Mouse (Mus musculus) CD4-positive helper T cell, adult 2 months (primary cell): ENCODE results near the gene Cisd2.

ENCODE experiments used
- DNase-seq: peaks from one replicate; pipeline ENCODE4 v3.0.0-alpha.2; 2012; ENCODE audit warnings: low read depth, missing footprints, low spot score

The Cisd2 gene

DNA sequence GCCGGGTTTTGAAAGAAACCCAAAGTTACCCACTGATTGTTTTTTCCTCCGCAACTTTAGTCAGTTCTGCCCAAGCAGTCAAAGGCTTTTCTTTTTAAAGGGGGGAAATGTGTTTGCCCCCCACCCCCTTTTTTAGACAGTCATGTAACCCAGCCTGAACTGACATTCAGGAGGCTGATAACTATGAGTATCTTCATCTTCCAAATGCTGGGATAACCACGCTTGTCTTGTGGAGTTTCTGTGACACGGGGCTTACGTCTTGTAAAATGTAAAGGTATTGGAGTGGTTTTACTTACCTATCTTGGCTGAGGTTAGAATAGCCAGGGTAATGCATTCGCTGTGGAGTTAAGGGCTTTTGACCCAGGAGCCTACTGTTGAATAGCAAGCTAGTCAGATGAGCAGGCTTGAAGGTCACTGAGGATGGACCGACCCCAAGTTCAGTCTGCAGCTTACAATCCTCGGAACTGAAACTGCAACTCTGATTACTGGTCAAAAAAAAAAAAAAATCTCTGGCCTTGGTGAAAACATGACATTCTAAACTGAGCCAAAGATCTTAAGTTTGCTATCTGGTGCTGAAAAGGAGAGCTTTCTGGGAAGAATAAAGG, at the start of gene Cisd2:
Gene Cisd2 (minus strand): TSS at position 318 of the 605 bp plus-strand sequence.
- DNase-seq: no peak

DNA sequence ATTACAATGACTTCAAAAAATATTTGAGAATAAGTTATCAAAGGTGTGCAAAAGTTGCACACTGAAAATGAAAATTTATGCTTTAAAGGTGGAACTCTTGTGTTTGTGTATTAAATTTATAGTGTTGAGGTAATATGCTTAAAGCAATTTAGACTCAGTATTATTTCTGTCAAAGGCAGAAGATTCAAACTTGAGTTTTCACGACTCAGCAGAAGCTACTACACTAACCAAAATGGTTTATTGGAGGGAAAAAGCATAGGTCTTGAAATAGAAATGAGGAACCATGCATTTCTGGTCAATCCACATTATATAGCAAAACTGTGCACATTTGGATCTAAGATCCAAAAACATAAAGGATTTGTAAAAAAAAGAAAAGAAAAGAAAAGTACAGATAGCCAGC, 47.1 kb upstream of the Cisd2 start:
- no peak for DNase-seq

- no peak for DNase-seq
These were observed 46.2 kb upstream of the Cisd2 start for GRCm38 (mm10) chr3:135469974-135470373.

- no peak for DNase-seq
These were observed 45.4 kb upstream of the Cisd2 start for GRCm38 (mm10) chr3:135469146-135469545.

- DNase-seq: no peak
These were observed 44.7 kb upstream of the Cisd2 start for GRCm38 (mm10) chr3:135468402-135468801.

DNA sequence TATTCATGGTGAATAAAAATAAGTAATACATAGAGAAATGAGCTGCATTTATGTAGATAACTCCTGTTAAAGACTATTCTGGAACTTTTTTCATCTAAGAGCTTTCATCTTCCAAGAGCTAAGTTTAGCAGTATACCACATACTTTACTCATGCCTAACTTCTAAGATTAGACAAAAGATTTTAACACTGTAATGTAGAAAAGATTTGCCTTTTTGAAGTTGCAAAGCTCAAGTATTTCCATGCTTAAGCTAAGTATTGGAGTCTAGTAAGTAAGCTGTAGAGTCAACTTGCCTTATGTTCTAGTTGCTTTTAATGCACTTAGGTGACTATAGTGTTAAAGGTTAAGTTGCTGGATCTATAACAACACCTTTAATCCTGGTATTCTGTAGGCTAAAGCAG, 35.3 kb upstream of the Cisd2 start:
- DNase-seq: no peak

DNA sequence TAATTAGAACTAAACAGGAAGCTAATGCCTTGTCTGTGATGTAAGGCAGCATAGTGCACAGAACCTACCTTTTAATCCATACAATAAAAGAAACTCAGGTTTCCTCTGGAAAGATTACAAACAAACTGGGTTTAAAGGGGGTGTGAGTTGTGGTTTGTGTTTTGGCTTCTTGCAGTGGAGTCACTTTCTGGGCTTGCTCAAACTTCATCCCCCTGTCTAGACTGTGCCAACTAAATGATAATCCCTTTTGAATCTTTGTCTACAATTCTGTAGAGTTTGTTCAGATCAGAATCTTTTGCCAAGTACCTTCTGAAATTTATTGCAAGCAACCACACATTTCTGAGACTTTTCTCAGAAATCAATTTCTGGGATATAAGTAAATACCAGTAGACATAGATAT, 21.2 kb upstream of the Cisd2 start:
- peak; percentile 28 for DNase-seq

DNA sequence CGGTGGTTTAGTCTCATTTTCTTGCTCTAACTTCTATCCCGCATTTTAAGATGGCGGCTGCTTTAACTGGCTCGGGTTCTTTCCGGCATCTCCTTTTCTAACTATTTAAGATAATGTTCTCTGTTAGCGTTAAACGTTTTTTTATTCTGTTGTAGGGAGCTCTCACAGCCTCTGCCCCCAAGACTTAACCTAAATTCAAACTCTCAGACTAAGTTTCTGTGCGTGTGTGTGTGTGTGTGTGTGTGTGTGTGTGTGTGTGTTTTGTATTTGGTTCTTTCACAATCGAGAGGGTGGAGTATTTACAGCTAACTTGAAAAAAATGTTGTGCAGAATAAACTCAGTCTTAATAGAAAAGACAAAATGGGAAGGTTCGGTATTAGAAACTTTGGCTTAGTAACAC, 16.9 kb upstream of the Cisd2 start:
- DNase-seq: no peak

- peak; percentile 86 for DNase-seq
These were observed 16.5 kb upstream of the Cisd2 start for GRCm38 (mm10) chr3:135440221-135440620.

DNA sequence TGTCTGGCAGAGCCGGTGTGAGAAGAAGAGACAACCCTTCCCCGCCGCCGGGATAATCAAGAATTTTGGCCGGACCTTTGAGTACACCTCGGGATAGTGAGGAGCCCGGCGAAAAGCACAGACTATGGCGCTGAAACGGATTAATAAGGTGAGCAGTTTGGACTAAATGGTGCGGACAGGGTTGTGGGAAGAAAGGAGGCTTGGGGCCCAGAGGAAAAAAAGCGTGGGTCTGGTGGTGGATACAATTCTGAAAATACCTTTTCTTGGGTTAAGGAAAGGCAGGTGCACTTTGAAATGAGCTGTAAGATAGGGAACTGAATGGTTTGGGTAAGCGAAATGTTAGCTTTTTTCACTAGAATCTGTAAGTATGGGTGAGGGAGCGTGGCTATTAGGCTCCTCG, 15.9 kb upstream of the Cisd2 start:
- no peak for DNase-seq

- DNase-seq: peak; percentile 95
These were observed 15.3 kb upstream of the Cisd2 start for GRCm38 (mm10) chr3:135438913-135439531.

DNA sequence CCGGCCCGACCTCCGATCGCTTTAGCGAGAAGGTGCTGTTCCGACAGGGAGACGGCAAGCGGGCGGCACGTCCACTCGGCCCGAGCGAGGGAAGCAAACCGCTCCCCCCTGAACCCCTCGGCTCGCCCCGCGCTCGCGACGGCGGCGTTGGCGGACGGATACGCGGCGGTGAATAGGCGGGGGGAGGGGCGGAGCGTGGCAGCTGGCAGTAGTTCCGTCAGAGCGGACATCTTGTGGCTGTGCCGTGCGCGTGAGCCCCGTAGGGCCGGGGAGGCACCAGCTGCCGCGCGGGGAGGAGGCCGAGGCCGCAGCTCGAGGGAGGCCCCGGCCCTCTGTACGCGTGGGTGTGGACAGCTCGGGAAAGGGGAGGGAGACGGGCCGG, 14.8 kb upstream of the Cisd2 start:
- DNase-seq: peak; percentile 97

DNA sequence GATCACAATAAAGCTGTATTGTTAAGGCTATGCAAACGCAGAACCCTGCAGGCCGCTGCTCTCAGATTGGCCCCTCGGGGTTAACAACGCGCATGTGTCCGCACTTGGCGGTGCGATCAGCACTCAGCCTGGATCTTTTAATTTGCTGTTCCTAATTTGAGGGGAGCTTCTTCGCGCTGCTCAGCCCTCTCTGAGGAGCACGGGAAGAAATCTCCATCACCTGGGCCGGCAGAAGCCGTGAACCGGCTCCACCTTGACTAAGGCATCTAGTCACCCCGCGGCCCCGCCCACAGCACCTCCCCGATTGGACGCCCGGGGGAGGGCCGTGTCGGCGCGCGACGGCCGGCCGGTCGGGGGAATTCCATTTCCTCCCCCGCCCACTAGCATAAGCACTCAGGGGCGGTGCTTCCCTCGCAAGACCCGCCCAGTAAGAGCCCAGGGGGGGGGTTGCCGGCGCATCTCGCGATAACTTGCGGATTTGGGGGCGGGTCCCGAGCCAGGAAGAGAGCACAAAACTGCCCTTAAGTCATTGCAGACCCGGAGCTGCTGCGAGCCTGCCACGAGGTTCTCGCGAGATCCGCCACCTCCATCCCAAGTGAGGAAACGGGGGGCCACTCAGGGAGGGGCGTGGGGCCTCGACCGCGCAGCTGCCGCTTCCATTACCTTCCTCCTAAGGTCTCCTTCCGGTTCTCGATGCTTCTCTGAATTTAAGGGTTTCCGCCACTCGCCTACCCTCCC, 14.2 kb upstream of the Cisd2 start, which contains the start of gene Ube2d3:
Gene Ube2d3 (plus strand): TSS at position 392 of the 738 bp plus-strand sequence.
- DNase-seq: peak; percentile 100

DNA sequence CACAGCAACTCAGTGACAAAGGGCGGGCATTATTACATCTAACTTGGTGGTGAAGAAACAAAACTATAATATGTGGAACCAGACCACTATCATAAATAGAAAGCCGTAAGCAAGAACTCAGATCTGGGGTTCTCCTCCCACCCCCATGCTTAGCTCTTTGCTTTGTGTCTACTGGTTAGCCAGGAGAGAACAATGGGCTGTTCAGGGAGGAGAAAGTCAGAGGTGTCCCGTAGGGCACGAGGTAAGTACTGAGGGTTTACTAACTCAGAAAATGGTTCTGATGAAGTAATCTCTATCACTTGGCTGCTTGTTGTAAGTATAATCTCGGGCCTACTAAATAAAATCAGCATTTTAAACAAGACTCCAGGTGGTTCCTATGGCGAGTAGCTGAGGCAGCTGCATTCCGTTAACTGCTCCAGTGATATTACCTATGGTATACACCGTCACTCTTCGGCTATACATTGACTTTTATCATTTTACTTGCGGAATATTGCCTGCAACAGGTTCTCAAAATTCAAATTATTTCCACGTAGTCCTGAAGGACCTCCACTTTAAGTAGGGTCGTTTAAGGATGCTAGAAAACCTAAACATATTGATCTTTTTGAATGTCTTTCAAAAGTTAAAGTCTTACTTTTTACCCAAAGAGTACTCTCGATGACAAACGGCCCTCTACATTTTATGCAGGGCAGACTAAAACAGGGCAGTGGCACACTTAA, 13.3 kb upstream of the Cisd2 start:
- no peak for DNase-seq

DNA sequence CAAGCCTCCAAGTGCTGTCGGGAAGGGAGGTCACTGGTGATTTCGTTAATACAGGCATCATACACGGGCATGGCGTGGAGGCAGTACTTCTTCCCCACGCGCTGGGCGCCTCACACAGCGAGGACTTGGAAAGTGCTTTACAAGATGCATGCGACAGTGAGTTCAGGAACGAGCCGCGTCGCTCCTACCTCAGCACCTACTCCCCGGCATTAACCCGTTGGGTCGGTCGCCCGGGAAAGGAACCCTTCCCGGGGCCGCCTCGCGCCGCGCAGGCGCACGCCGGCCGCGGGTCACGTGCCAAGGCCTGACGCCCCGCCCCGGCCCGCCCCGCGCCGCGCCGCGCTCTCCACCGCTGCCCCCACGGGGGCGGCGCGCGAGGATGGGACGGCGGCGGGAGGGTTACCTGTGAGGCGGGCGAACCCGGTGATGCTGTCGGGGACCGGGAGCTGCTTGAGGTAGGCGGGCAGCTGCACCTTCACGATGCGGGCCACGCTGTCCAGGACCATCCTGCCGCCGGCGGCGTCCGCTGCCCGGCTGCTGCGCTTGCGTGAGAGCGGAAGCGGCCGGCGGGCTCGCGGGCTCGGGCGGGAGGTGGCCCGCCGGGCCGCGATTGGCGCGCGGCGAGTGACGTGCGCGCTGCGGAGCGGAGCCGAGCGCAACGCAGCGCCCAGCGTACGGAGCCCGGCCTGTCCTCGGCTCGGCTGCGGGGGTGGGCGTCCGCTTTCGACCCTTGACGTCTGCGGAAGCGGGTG, 693 bp downstream of the Cisd2 start:
- peak; percentile 93 for DNase-seq

DNA sequence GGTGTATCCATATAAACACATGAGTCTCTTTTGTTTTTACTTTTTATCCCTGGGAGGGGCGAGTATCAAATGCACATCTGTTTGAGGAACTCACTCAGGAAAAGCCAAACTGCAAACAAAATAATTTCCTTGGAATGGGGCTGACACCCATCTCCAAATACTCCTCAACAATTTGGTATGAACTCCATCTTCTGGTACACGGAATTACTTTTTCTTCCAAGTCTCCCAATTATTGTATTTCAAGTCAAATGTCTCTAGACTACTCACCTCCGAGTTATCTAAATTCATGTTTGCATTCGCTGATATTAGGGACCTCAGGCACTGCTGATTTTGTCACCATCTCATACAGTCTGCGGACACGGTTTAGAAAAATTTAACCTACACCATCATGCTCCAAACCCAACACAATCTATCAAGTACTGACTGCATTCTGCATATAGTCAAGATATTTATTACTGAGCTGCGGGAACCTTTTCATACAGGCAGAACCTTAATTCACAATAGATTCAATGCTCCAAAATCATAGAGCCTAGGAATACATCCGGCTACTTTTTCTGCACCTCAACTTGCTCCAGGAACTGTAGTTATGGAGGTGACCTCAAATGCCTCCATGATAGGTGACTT, 1.4 kb downstream of the Cisd2 start:
- no peak for DNase-seq

DNA sequence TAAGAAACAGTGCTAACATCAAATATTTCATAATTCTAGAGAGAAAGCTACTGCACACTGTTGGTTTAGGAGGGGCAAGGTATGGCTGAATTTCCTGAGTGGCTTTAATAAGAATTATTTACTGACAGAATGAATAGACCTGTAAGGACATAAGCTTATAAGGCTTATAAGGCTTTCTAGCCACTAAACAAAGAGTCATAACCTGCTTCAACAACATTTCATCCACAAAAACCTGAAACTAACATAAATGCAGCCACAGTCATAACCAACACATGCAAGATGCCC, 2.5 kb downstream of the Cisd2 start:
- no peak for DNase-seq

GRCm38 (mm10) chr3:135420542-135421309, 3.0 kb downstream of the Cisd2 start:
- no peak for DNase-seq

DNA sequence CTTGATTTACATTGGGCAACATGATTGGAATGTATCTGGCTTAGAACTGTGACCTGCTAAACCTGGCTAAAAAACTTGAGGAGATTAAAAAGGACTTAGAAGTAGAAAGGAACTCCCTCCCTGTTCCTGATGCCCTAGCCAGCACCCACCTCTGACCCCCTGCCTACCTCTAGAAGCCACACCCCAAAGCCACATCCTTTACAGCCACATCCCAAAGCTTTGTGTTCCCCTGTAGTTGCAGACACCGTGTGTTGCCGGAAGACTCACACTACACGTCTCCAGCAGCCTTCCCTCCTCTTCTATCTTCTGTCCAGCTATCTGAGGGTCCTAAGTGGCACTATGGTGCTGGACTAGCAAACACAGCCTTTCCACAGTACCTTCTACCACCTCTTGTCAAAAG, 5.9 kb downstream of the Cisd2 start:
- peak; percentile 65 for DNase-seq

DNA sequence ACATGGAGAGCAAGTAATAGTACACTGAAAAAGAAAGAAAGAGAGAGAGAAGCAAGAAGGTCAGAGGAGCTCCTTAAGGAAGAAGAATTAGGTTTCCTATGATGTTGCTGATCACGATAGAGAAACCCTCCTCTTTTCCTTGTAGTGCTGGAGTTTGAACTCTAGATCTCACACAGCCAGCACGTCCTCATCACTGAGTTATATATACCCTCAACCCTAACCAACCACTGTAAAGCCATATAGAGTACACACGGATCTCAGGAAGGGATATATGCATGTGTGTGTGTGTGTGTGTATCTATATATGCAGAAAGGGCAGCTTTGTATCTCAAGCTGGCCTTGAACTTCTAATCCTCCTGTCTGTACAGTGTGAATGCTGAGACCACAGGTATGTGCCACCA, 6.5 kb downstream of the Cisd2 start:
- no peak for DNase-seq

GRCm38 (mm10) chr3:135411824-135412223, 11.9 kb downstream of the Cisd2 start:
- DNase-seq: no peak
